Mouse (Mus musculus) embryonic facial prominence, embryonic 10.5 days (tissue): ENCODE measurements around the gene Trpc4. TPM values are rescaled to one million over a fixed set of nuclear protein-coding genes. Genes with fewer than 3 reads are reported as not detected.

Source experiments
- DNase-seq: peaks from one replicate; pipeline ENCODE4 v3.0.0-alpha.2; 2017; ENCODE audit warnings: low spot score
- H3K27ac ChIP-seq: fragments of 300-500 bp; sonication (generic); replicated peaks from 2 replicates; pipeline ENCODE4 v1.5.1; 2016; ENCODE audit warnings: mild to moderate bottlenecking
- H3K27me3 ChIP-seq: fragments of 300-500 bp; sonication (generic); replicated peaks from 2 replicates; pipeline ENCODE4 v1.6.1; 2016; ENCODE audit warnings: low read depth, mild to moderate bottlenecking; ENCODE audit not compliant: poor library complexity, severe bottlenecking
- H3K36me3 ChIP-seq: fragments of 300-500 bp; sonication (generic); replicated peaks from 2 replicates; pipeline ENCODE4 v1.6.1; 2016; ENCODE audit warnings: mild to moderate bottlenecking, moderate library complexity
- H3K4me1 ChIP-seq: fragments of 300-500 bp; sonication (generic); 2 replicates; pipeline ENCODE4 v1.6.1; 2016
- H3K4me3 ChIP-seq: fragments of 300-500 bp; sonication (generic); 2 replicates; pipeline ENCODE4 v1.5.1; 2016; ENCODE audit warnings: mild to moderate bottlenecking, moderate library complexity
- H3K9me3 ChIP-seq: fragments of 300-500 bp; sonication (generic); 2 replicates; pipeline ENCODE4 v1.6.1; 2016; ENCODE audit warnings: mild to moderate bottlenecking
- WGBS: fragments of 180-500 bp; shearing (Covaris S2); methylation state at CpG from one replicate; pipeline ENCODE4 v1.1.7; 2016; 5-methylcytosine and 5-hydroxymethylcytosine counted together
- polyA plus RNA-seq: library from polyadenylated mRNA; unstranded; fragments of >200 nt; fragmentation: Nextera tagmentation; extraction: Ambion mirVana; gene quantifications from 2 replicates; pipeline ENCODE4 v1.2.1, GENCODE M21; 2016

Trpc4 gene
- polyA plus RNA-seq, 1 experiment from 2014 or later, result 0.59 TPM

DNA sequence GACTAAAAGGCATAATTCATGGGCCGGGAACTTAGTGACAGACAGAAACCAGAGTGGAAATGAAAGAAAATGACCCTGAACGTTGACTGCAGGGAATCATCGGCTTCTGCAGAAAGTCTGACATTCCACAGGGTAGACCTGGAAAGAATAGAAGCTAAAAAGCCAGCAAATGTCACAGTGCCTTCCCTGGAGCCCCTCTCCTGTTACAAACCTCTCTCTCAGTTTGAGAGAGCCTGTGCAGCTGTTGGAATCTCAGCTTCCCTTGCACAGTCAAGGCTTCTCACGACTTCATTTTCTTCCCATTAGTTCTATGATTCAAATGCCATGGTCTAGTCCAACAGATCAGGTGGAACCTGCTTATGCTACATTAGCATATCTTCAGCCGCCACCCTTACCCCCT, 154.8 kb downstream of the Trpc4 start:
- no peaks in the 10 kb centered on the region for H3K27me3 ChIP-seq
- H3K27ac ChIP-seq, result no peak overlapping the region
- H3K36me3 ChIP-seq, result no peaks in the 10 kb centered on the region
- 49% methylated on average over 5 of the region's 5 CpGs for WGBS
- H3K9me3 ChIP-seq, result no peaks in the 10 kb centered on the region
- peak; percentile 11 for DNase-seq
- peaks cover 5% of the 10 kb centered on the region; the same call in 1 of the 2 replicates for H3K4me1 ChIP-seq
- no peak overlapping the region for H3K4me3 ChIP-seq

DNA sequence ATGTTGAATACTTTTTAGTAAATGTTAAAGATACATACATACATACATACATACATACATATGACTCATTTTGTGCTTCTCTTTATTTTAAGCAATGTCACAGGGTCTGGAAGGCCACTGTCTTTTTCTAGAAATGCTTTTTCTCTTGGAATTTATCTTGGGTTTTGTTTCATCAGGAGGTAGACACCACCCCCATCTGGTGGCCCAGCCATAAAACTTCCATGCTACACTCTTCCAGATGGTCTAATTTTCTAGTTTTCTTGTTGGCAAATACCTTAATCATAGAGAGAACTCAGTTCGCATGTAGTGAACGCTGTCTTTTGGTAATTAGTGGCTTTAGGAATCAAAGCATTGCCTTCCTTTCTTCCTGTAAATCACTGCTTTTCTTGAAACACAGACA, 158.2 kb downstream of the Trpc4 start:
- Histone ChIP-seq H3K27me3 (no peaks in the 10 kb centered on the region), H3K36me3 (no peaks in the 10 kb centered on the region), H3K4me1 (peaks cover 5% of the 10 kb centered on the region; the same call in 1 of the 2 replicates), H3K27ac (no peak overlapping the region), H3K4me3 (no peak overlapping the region), H3K9me3 (no peaks in the 10 kb centered on the region)
- 75% methylated on average over 2 of the region's 2 CpGs for WGBS
- DNase-seq, result peak; percentile 23

DNA sequence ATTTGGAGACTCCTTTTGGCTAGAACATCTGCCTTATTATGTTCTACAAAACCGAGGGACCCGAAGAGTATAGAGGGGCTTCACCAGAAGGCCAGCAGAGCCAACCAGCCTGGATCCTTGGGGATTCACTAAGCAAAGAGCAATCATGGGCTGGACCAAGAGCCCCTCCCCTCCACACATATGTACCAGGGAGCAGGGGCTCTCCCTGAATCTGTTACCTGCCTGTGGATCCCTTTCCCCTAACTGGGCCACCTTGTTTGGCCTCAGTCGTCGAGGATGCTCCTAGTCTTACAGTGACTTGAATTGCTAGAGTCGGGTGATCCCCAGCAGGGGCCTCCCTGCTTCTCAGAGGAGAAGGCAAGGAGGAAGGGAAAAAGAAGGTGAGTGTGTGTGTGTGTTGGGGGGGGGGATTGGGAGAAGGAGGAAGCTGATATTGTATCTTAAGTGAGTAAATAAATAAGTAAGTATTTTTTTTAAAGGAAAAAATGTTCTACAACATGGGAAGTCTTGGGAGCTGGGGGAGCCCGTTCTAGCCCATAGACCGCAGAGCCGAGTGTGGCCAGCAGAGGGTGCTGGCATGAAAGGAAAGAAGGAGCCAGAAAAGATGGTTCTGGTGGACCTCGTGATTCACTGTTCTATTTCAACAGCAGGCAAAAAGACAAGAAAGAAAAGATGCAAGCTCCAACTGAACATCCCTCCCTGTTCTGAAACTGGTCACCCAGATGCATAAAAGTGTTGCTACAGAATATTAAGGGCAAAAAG, 197.2 kb downstream of the Trpc4 start:
- no peak overlapping the region for H3K4me3 ChIP-seq
- DNase-seq, result peak; percentile 74
- no peaks in the 10 kb centered on the region for H3K9me3 ChIP-seq
- WGBS, result 32% methylated on average over 9 of the region's 9 CpGs
- no peak overlapping the region for H3K27ac ChIP-seq
- H3K4me1 ChIP-seq, result peaks cover 5% of the 10 kb centered on the region
- no peaks in the 10 kb centered on the region for H3K27me3 ChIP-seq
- H3K36me3 ChIP-seq, result no peaks in the 10 kb centered on the region

DNA sequence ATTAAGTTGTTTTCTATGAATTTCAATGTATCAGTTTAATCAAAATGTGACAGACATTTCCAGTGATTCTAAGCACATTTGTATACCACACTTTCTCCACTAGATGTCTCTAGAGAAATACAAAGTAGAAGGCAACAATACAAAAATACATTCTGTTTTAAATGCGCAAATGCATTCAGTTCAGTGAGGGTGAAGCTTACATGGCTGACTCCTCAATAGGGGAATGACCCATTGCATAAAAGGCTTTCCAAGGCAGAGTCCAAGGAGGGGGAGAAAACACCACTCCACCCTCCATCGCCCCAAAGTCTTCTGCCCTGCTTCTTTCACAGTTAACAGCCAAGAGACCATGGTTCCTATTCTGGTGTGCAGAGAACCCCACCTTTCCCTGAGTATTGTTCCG, 201.7 kb downstream of the Trpc4 start:
- 70% methylated on average over 3 of the region's 3 CpGs for WGBS
- Histone ChIP-seq H3K27me3 (no peaks in the 10 kb centered on the region), H3K36me3 (no peaks in the 10 kb centered on the region), H3K27ac (0 out of 2 replicates have a peak overlapping the region, but pooled peaks have one; percentile 15), H3K4me1 (peaks cover 28% of the 10 kb centered on the region), H3K9me3 (no peaks in the 10 kb centered on the region), H3K4me3 (no peak overlapping the region)
- peak; percentile 14 for DNase-seq

DNA sequence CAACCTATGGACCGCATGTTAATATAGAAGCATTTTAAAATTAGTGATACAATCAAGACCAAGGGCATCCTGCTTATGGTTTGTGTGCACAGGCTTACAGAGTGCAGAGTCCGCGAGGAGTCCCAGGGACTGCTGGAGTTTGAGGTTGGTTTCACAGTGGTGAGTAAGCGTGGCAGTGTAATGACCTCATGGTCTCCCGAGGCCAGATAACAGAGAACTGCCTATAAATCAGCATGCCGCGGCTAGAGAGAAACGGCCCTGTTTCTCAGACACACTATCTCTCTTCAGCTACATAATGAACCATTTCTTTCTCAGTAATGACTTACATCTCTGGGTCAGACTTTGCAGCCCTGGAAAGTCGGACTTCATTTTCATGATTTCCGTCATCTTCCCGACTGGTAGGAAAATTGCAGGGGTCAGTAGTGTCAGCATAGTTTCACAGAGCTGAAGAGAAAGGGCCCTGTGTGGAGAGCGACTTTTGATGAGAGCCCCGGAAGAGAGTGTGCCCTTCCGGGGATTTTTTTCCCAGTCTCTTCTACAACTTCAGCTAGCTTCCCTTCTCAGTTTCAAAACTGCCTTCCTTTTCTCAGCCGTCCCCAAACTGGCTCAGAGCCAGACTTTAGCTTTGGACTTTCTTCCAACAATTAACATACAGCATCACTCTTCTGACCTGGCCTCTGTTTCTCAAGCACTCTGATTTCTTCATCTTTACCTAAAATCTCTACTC, 202.8 kb downstream of the Trpc4 start:
- DNase-seq, result peak; percentile 53
- H3K36me3 ChIP-seq, result no peaks in the 10 kb centered on the region
- H3K4me3 ChIP-seq, result no peak overlapping the region
- H3K4me1 ChIP-seq, result peaks cover 29% of the 10 kb centered on the region
- H3K27ac ChIP-seq, result peak overlapping the region; percentile 54
- no peaks in the 10 kb centered on the region for H3K27me3 ChIP-seq
- 42% methylated on average over 15 of the region's 15 CpGs for WGBS
- H3K9me3 ChIP-seq, result no peaks in the 10 kb centered on the region

DNA sequence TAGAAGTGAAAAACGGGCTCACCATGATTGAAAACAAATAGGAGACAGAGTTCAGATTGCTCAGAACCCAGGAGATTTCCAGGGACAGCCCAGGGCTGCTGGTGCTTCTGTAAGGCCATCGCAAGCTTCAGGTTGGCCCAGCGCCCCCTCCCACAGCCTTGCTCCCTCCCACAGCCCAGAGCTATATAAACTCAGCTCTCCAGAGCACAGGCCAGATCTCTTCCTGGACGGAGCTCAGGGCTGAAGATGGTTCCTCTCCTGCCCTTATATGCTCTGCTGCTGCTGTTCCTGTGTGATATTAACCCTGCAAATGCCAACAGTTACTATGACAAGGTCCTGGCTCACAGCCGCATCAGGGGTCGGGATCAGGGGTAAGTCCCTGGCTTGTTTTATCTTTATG, 205.1 kb downstream of the Trpc4 start, which contains the start of gene Postn:
Gene Postn (plus strand): TSS at position 213 of the 400 bp plus-strand sequence.
- peaks cover 29% of the 10 kb centered on the region for H3K4me1 ChIP-seq
- peak; percentile 28 for DNase-seq
- WGBS, result 42% methylated on average over 6 of the region's 6 CpGs
- no peaks in the 10 kb centered on the region for H3K27me3 ChIP-seq
- H3K36me3 ChIP-seq, result no peaks in the 10 kb centered on the region
- H3K9me3 ChIP-seq, result no peaks in the 10 kb centered on the region
- peak within 1 kb of the TSS; percentile 33; the same call in 1 of the 2 replicates for H3K4me3 ChIP-seq
- peak within 1 kb of the TSS; percentile 60 for H3K27ac ChIP-seq

DNA sequence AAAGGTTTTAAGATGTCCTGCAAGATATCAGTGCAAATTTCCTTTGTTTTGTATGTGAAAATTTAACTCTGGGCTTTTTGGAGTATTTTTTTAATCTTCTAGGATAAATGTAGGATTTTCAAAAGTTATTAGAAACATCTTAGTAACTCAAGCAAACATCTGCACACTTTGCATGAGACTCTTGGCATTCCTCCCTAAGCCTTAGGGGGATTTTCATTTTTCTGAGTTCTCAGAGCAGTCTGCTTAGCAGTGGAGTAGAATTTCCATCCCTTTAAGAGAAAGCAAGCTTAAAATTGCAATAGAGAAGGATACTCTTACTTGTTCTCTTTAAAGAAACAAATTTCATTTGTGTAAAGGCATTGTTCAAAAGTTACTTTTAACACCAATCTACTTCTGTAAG, 205.8 kb downstream of the Trpc4 start:
- Histone ChIP-seq H3K4me3 (peak overlapping the region; percentile 18; the same call in 1 of the 2 replicates), H3K27ac (no peak overlapping the region), H3K36me3 (no peaks in the 10 kb centered on the region), H3K4me1 (peaks cover 29% of the 10 kb centered on the region), H3K9me3 (no peaks in the 10 kb centered on the region), H3K27me3 (no peaks in the 10 kb centered on the region)
- DNase-seq, result no peak

Other genes starting within 250 kb of the Trpc4 start
- gene Postn, start 205.1 kb downstream of the Trpc4 start, polyA plus RNA-seq, result 17.0 and 23.6 TPM in 2 replicates